Mouse (Mus musculus): ENCODE results near the gene Insm1. TPM values are rescaled to one million over a fixed set of nuclear protein-coding genes. Genes with fewer than 3 reads are reported as not detected.
A peak's percentile ranks its signal among the peaks of the same experiment; 100 is the strongest.

The Insm1 gene
- total RNA-seq, 1 experiment from 2014 or later, result 7.5 TPM

- no peak for DNase-seq
Observed at GRCm38 (mm10) chr2:146224141-146224540, 2.4 kb downstream of the Insm1 start.

- DNase-seq, result no peak
Observed at GRCm38 (mm10) chr2:146225818-146226217, 4.1 kb downstream of the Insm1 start.

- DNase-seq, result peak; percentile 51
Observed at GRCm38 (mm10) chr2:146226484-146226883, 4.8 kb downstream of the Insm1 start.

- no peak for DNase-seq
Observed at GRCm38 (mm10) chr2:146227646-146228045, 5.9 kb downstream of the Insm1 start.

- DNase-seq, result no peak
Observed at GRCm38 (mm10) chr2:146228435-146228834, 6.7 kb downstream of the Insm1 start.

GRCm38 (mm10) chr2:146231485-146231884, 9.8 kb downstream of the Insm1 start:
- DNase-seq, result no peak

GRCm38 (mm10) chr2:146239196-146239747, 17.6 kb downstream of the Insm1 start:
- DNase-seq, result no peak

- DNase-seq, result no peak
Observed at GRCm38 (mm10) chr2:146244049-146244448, 22.3 kb downstream of the Insm1 start.

- no peak for DNase-seq
Observed at GRCm38 (mm10) chr2:146245401-146245800, 23.7 kb downstream of the Insm1 start.

- no peak for DNase-seq
Observed at GRCm38 (mm10) chr2:146246409-146247075, 24.8 kb downstream of the Insm1 start.

- DNase-seq, result no peak
Observed at GRCm38 (mm10) chr2:146247576-146247975, 25.9 kb downstream of the Insm1 start.

- DNase-seq, result no peak
Observed at GRCm38 (mm10) chr2:146249033-146249432, 27.3 kb downstream of the Insm1 start.

- DNase-seq, result no peak
Observed at GRCm38 (mm10) chr2:146250236-146250904, 28.6 kb downstream of the Insm1 start.

- no peak for DNase-seq
Observed at GRCm38 (mm10) chr2:146254387-146254786, 32.7 kb downstream of the Insm1 start.

GRCm38 (mm10) chr2:146255636-146256035, 33.9 kb downstream of the Insm1 start:
- DNase-seq, result no peak

- peak; percentile 22 for DNase-seq
Observed at GRCm38 (mm10) chr2:146256321-146256875, 34.7 kb downstream of the Insm1 start.

- DNase-seq, result no peak
Observed at GRCm38 (mm10) chr2:146257037-146257436, 35.3 kb downstream of the Insm1 start.

- no peak for DNase-seq
Observed at GRCm38 (mm10) chr2:146257609-146258008, 35.9 kb downstream of the Insm1 start.

GRCm38 (mm10) chr2:146258736-146259469, 37.2 kb downstream of the Insm1 start:
- DNase-seq, result no peak

- no peak for DNase-seq
Observed at GRCm38 (mm10) chr2:146259787-146260560, 38.3 kb downstream of the Insm1 start.

- DNase-seq, result no peak
Observed at GRCm38 (mm10) chr2:146261146-146261545, 39.4 kb downstream of the Insm1 start.

- DNase-seq, result no peak
Observed at GRCm38 (mm10) chr2:146262215-146262614, 40.5 kb downstream of the Insm1 start.

All from adrenal gland, postnatal 25 days (tissue).